Mouse (Mus musculus) T-cell, adult 2 months (primary cell): Measurements from ENCODE around the gene Kcnq5.

Source experiments
- DNase-seq: peaks from one replicate; pipeline ENCODE4 v3.0.0; 2022; ENCODE audit warnings: low spot score

Gene Kcnq5

GRCm38 (mm10) chr1:21961251-21962082 is at the start of gene Kcnq5:
Kcnq5 (minus strand) TSS chr1:21961942.
- DNase-seq: peak; percentile 61

DNA sequence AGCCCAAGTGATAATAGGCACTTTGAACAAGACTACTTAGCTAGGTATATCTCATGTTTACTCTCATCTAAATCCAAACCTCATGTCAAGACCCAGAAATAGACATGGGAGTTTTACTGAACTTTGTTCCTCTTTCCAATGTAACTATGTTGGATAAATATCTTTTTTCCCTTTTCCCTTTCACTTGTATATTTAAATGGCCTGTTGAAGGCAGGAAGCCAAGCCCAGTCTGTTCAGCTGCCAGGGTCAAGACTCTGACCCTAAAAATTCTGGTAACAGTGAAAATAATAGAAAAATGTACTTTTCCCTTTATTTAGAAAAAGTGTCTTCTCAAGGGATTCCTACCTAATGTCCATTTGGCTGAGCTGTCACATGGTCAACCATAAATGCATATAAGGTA is 18.0 kb upstream of the Kcnq5 start:
- no peak for DNase-seq

DNA sequence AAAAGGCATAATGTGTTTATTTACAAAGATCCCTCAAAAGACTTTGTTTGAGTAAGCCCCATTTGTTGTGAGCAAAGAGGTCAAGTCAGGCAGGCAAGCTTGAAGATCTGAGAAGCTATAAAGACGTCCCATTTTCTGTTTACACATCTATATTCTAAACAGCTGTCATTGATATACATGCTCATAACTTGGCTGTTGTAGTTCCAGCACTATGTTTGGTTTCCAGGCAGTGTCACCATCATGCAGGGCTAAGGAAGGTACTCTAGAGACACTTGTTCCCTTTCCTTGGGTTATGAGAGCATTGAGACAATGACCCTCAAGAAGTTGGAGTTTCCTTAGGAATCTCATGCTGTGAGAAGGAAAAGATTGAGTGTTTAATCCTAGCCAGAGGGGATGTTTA is 17.6 kb upstream of the Kcnq5 start:
- no peak for DNase-seq

DNA sequence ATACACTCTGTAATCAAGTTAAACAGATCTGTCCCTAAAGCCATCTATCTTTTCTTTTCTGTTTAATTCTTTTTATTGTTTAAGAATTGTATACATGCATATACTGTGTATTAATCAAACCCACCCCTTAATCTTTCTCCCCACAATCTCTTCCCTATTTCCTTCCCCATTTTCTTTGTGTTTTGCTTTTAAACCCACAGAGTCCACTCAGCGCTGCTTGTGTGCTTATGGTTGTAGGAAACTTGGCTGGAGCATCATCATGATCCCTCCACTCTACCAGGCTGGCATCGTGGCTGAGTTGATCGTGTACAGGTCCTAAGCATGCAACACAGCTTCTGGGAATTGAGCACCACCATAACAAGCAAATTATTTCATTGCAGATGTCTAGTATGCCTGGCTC is 12.3 kb upstream of the Kcnq5 start:
- no peak for DNase-seq

- no peak for DNase-seq
Observed at GRCm38 (mm10) chr1:21967139-21967538, 5.4 kb upstream of the Kcnq5 start.

DNA sequence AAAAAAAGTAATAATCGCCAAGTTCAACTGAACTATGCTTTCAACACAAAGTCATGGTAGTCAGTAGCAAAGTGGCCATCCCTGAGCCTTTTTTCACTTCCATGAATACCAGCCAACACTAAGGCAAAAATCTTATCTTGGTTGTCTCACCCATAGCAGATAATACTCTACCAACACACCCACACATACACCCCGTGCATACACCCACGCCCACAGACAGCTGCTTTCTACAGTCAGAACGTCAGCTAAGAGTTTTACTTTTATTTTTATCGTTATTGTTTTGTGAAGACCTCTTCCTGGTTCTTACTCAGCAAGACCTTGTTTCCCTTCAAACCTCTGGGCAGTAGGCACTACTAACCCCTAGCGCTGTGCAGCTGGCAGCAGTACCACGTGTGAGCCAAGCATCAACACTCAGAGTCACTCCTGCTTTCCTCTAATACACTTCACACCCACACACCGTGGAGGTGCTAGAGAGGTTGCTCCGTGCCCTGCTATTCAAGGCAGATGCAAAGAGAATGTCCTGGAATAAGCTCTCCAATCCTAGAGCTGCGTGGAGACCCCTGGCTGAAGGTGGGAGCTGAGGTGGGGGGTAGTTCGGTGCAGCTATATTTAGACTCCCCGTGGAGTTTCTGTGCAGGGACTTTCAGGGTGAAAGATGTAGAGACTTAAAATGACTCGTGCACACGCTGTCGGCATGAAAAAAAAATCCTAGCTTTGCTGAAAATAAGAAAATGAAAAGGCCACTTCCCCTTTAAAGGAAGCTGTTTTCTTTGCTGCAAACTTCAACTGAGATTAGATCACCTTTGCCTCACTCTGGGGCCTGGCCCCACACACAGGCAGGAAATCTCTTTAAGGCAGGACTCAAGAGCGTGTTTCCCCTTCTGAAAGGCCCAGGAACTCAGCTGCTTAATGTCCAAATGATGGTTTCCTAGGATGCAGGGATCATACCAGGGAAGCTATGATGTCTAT is 1.4 kb upstream of the Kcnq5 start:
- DNase-seq: peak; percentile 39

- DNase-seq: no peak
Observed at GRCm38 (mm10) chr1:21962083-21962471, 335 bp upstream of the Kcnq5 start.

- peak; percentile 24 for DNase-seq
Observed at GRCm38 (mm10) chr1:21960421-21961250, 1.1 kb downstream of the Kcnq5 start.

- no peak for DNase-seq
Observed at GRCm38 (mm10) chr1:21959648-21960285, 2.0 kb downstream of the Kcnq5 start.

- no peak for DNase-seq
Observed at GRCm38 (mm10) chr1:21958013-21958412, 3.7 kb downstream of the Kcnq5 start.

DNA sequence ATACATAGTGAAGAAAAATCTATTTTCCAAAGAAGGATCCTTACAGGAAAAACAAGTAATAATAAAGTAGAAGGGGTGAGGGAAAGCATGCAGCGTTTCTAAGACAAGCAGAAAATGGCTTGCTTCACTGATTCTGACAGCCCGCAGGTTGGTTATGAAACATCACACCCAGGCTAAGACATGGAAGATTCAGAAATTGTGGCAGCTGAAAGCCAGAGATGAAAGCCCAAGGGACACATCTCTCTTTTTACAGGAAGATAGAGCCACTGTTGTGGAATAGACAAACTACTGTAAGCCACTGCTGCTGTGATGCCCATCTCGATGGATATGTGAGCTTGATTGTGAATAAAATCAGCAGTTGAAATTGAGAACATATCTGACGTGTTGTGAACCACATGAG is 20.9 kb downstream of the Kcnq5 start:
- no peak for DNase-seq

- no peak for DNase-seq
Observed at GRCm38 (mm10) chr1:21927182-21927581, 34.6 kb downstream of the Kcnq5 start.

- DNase-seq: no peak
Observed at GRCm38 (mm10) chr1:21923293-21923642, 38.5 kb downstream of the Kcnq5 start.

- DNase-seq: no peak
Observed at GRCm38 (mm10) chr1:21922578-21923292, 39.0 kb downstream of the Kcnq5 start.

- no peak for DNase-seq
Observed at GRCm38 (mm10) chr1:21919276-21919675, 42.5 kb downstream of the Kcnq5 start.

DNA sequence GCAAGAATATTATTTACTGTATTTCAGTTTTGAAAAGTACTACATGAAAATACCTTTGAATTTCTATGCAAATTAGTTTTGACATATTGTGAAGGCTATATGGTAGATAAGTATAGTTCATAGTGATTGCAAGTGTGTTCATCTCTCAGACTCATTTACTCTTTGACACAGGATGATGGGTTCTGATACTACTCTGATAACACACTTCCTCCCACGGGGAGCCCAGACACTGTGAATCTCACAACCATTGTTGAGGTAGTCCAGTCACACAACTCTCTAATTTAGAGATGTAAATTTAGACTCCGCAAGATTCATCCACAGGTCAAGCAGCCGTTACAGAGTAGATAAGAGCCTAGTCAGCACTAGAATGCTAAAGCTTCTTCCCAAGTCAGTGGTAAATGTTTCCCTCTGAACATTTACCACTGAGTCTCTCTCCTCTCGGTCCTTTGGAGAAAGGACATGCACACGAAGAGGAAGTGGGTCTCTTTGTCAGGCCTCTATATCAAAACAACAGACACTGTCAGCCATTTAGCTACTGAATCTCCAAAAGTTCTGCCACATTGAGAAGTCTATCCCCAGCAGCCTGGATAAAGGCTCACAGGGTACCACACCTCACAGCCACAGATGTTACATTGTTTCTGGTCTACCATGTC is 65.5 kb downstream of the Kcnq5 start:
- DNase-seq: no peak

DNA sequence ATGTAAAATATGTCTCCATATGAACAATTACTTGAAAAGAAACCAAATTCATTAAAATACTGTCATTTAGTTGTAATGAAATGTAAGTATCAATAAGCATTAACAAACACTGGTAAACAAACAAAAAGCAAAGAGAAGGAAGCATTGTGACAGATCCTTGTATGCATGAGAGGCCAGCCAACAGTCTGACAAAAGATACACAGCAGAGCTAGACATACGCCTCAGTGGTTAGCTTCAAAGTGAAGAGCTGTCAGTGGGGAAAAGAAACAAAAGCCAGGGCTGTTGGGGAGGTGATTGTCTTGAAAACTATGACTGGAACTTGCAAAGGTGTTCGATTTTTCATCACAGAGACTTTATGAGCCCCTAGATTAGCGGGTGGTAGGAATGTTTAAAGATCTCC is 78.0 kb downstream of the Kcnq5 start:
- DNase-seq: no peak

GRCm38 (mm10) chr1:21870889-21871288 is 90.9 kb downstream of the Kcnq5 start:
- DNase-seq: no peak

- no peak for DNase-seq
Observed at GRCm38 (mm10) chr1:21868484-21868883, 93.3 kb downstream of the Kcnq5 start.

DNA sequence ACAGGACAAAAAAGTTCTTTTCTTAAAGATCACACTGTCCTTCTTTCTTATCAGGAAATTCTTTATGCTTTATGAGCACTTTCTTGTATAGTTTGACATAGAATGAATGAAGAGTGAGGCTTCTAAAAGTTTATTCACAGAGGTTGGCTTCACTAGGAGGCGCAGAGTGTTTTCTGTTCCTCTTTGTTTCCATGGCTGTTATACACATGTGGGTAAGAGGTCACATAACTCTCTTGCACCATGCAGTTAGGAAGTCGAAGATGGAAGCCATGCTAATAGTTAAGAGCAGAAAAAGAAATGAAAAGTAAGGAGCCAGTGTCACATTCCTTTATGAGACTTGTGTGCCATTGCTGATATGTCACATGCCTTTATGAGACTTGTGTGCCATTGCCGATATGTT is 105.3 kb downstream of the Kcnq5 start:
- DNase-seq: no peak
